Mouse (Mus musculus): ENCODE results near the gene Psmb9.
"Not testable (repeated sequence)": the region's sequence is repeated elsewhere in the genome, so short reads cannot be mapped to it uniquely, and the experiment has no call there.

The Psmb9 gene

GRCm38 (mm10) chr17:34187261-34187916, at the start of gene Psmb9, which contains the start of gene Tap1:
TSS of gene Psmb9 (minus strand) at chr17:34187764.
TSS of gene Tap1 (plus strand) at chr17:34187553.
- DNase-seq (ENCODE audit: low read depth, low spot score) = peak; percentile 77

GRCm38 (mm10) chr17:34236691-34237090, 49.1 kb upstream of the Psmb9 start:
- DNase-seq (ENCODE audit: low read depth, low spot score) = no peak

- peak; percentile 69 for DNase-seq (ENCODE audit: low read depth, low spot score)
Measured at GRCm38 (mm10) chr17:34234926-34235325, 47.4 kb upstream of the Psmb9 start.

GRCm38 (mm10) chr17:34232021-34232420, 44.5 kb upstream of the Psmb9 start:
- not testable (repeated sequence) for DNase-seq (ENCODE audit: low read depth, low spot score)

GRCm38 (mm10) chr17:34230971-34231370, 43.4 kb upstream of the Psmb9 start:
- not testable (repeated sequence) for DNase-seq (ENCODE audit: low read depth, low spot score)

- not testable (repeated sequence) for DNase-seq (ENCODE audit: low read depth, low spot score)
Measured at GRCm38 (mm10) chr17:34225911-34226310, 38.3 kb upstream of the Psmb9 start.

GRCm38 (mm10) chr17:34225426-34225825, 37.9 kb upstream of the Psmb9 start:
- DNase-seq (ENCODE audit: low read depth, low spot score) = no peak

- DNase-seq (ENCODE audit: low read depth, low spot score) = no peak
Measured at GRCm38 (mm10) chr17:34224816-34225215, 37.3 kb upstream of the Psmb9 start.

GRCm38 (mm10) chr17:34220401-34220800, 32.8 kb upstream of the Psmb9 start:
- DNase-seq (ENCODE audit: low read depth, low spot score) = not testable (repeated sequence)

- DNase-seq (ENCODE audit: low read depth, low spot score) = not testable (repeated sequence)
Measured at GRCm38 (mm10) chr17:34219801-34220200, 32.2 kb upstream of the Psmb9 start.

GRCm38 (mm10) chr17:34219096-34219495, 31.5 kb upstream of the Psmb9 start:
- not testable (repeated sequence) for DNase-seq (ENCODE audit: low read depth, low spot score)

GRCm38 (mm10) chr17:34218675-34219074, 31.1 kb upstream of the Psmb9 start:
- DNase-seq (ENCODE audit: low read depth, low spot score) = no peak

- DNase-seq (ENCODE audit: low read depth, low spot score) = no peak
Measured at GRCm38 (mm10) chr17:34217986-34218385, 30.4 kb upstream of the Psmb9 start.

- DNase-seq (ENCODE audit: low read depth, low spot score) = no peak
Measured at GRCm38 (mm10) chr17:34217216-34217928, 29.8 kb upstream of the Psmb9 start.

- DNase-seq (ENCODE audit: low read depth, low spot score) = no peak
Measured at GRCm38 (mm10) chr17:34215176-34215575, 27.6 kb upstream of the Psmb9 start.

GRCm38 (mm10) chr17:34213936-34214335, 26.4 kb upstream of the Psmb9 start:
- DNase-seq (ENCODE audit: low read depth, low spot score) = no peak

- DNase-seq (ENCODE audit: low read depth, low spot score) = no peak
Measured at GRCm38 (mm10) chr17:34211746-34212365, 24.3 kb upstream of the Psmb9 start.

GRCm38 (mm10) chr17:34210599-34210998, 23.0 kb upstream of the Psmb9 start:
- DNase-seq (ENCODE audit: low read depth, low spot score) = no peak

- DNase-seq (ENCODE audit: low read depth, low spot score) = no peak
Measured at GRCm38 (mm10) chr17:34209680-34210079, 22.1 kb upstream of the Psmb9 start.

- DNase-seq (ENCODE audit: low read depth, low spot score) = no peak
Measured at GRCm38 (mm10) chr17:34208421-34208820, 20.9 kb upstream of the Psmb9 start.

GRCm38 (mm10) chr17:34207866-34208265, 20.3 kb upstream of the Psmb9 start:
- no peak for DNase-seq (ENCODE audit: low read depth, low spot score)

- no peak for DNase-seq (ENCODE audit: low read depth, low spot score)
Measured at GRCm38 (mm10) chr17:34207456-34207855, 19.9 kb upstream of the Psmb9 start.

- DNase-seq (ENCODE audit: low read depth, low spot score) = no peak
Measured at GRCm38 (mm10) chr17:34206731-34207130, 19.2 kb upstream of the Psmb9 start.

Data from retina, postnatal 7 days (tissue).